Mouse (Mus musculus) induced T-regulatory cell, adult 2 months (primary cell): ENCODE results near the gene Gm8909.
"Not testable (repeated sequence)": the region's sequence is repeated elsewhere in the genome, so short reads cannot be mapped to it uniquely, and the experiment has no call there.

Experiments used
- DNase-seq: peaks from one replicate; pipeline ENCODE4 v3.0.0-alpha.2; 2012; ENCODE audit warnings: low read depth

Gene Gm8909

GRCm38 (mm10) chr17:36168039-36168652 lies at the start of gene Gm8909:
Gene Gm8909 (minus strand): TSS chr17:36168537.
- DNase-seq = no peak

GRCm38 (mm10) chr17:36215586-36215985 lies 47.2 kb upstream of the Gm8909 start:
- no peak for DNase-seq

- DNase-seq = no peak
These were observed 38.5 kb upstream of the Gm8909 start for GRCm38 (mm10) chr17:36206846-36207245.

- DNase-seq = no peak
These were observed 37.5 kb upstream of the Gm8909 start for GRCm38 (mm10) chr17:36205862-36206261.

- DNase-seq = peak; percentile 86
These were observed 37.1 kb upstream of the Gm8909 start for GRCm38 (mm10) chr17:36205456-36205855.

- DNase-seq = no peak
These were observed 33.5 kb upstream of the Gm8909 start for GRCm38 (mm10) chr17:36201851-36202250.

- peak; percentile 59 for DNase-seq
These were observed 30.0 kb upstream of the Gm8909 start for GRCm38 (mm10) chr17:36198317-36198716.

GRCm38 (mm10) chr17:36194471-36194870 lies 26.1 kb upstream of the Gm8909 start:
- no peak for DNase-seq

GRCm38 (mm10) chr17:36193546-36194141 lies 25.3 kb upstream of the Gm8909 start:
- peak; percentile 93 for DNase-seq

- no peak for DNase-seq
These were observed 24.0 kb upstream of the Gm8909 start for GRCm38 (mm10) chr17:36192371-36192770.

- DNase-seq = no peak
These were observed 21.8 kb upstream of the Gm8909 start, which contains the start of gene H2-T3 for GRCm38 (mm10) chr17:36190169-36190507. Gene H2-T3 (minus strand): TSS chr17:36190287.

GRCm38 (mm10) chr17:36189491-36190168 lies 21.3 kb upstream of the Gm8909 start:
- no peak for DNase-seq

GRCm38 (mm10) chr17:36187540-36187939 lies 19.2 kb upstream of the Gm8909 start:
- no peak for DNase-seq

- no peak for DNase-seq
These were observed 13.9 kb upstream of the Gm8909 start for GRCm38 (mm10) chr17:36182212-36182611.

GRCm38 (mm10) chr17:36179446-36179845 lies 11.1 kb upstream of the Gm8909 start:
- DNase-seq = not testable (repeated sequence)

- DNase-seq = peak; percentile 72
These were observed 10.6 kb upstream of the Gm8909 start for GRCm38 (mm10) chr17:36178938-36179337.

- DNase-seq = not testable (repeated sequence)
These were observed 7.8 kb upstream of the Gm8909 start for GRCm38 (mm10) chr17:36176132-36176531.

- no peak for DNase-seq
These were observed 2.0 kb upstream of the Gm8909 start for GRCm38 (mm10) chr17:36170287-36170814.

- DNase-seq = no peak
These were observed 1.4 kb upstream of the Gm8909 start for GRCm38 (mm10) chr17:36169753-36170152.

GRCm38 (mm10) chr17:36169094-36169493 lies 757 bp upstream of the Gm8909 start:
- DNase-seq = not testable (repeated sequence)

- DNase-seq = peak; percentile 85
These were observed 865 bp downstream of the Gm8909 start for GRCm38 (mm10) chr17:36167306-36168038.

GRCm38 (mm10) chr17:36166901-36167300 lies 1.4 kb downstream of the Gm8909 start:
- DNase-seq = not testable (repeated sequence)
